Mouse (Mus musculus): ENCODE measurements around the gene Aldh5a1. TPM values are rescaled to one million over a fixed set of nuclear protein-coding genes. Genes with fewer than 3 reads are reported as not detected.
A peak's percentile ranks its signal among the peaks of the same experiment; 100 is the strongest.
"Not testable (repeated sequence)": the region's sequence is repeated elsewhere in the genome, so short reads cannot be mapped to it uniquely, and the experiment has no call there.

The Aldh5a1 gene
- 7.9 and 8.1 TPM in 2 replicates for polyA plus RNA-seq (2014; fragmentation: Nextera tagmentation; extraction: Ambion mirVana)

DNA sequence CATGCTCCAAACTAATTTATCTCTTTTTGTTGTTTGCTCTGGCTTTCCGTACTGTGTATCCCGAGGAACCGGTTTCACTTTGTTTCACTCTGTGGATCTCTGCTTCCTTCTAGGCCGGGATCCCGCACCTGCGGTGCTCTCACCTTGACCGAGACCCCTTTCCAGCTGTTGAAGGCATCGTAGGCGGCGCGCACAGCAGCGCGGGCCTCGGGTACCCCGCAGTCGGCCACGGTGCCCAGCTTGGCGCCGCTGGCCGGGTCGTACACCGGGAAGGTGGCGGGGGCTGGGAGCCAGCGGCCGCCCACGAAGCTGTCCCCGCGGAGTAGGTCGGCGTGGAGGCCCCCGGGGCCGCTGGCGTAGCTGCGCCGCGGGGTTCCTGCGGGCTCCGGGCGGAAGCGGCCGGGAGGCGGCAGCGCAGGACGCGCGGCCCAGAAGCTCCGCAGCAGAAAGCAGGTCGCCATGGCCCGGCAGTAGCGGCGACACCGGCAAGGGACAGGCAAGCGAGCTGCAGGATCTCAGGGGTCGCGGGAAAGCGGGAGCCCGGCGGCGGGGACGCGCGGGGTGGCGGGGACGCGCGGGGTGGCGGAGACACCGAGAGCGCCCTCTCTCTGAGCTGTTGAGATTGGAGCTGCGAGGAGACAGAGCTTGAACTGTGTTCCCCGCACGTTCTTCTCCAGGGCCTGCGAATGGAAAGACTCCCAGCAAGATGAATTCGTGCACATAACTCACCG lies at the start of gene Aldh5a1:
TSS of gene Aldh5a1 (minus strand) at position 554 of the 731 bp plus-strand sequence.
- no peaks in the 10 kb centered on the region for H3K27me3 ChIP-seq (ENCODE audit: control insufficient read depth, insufficient read depth, low read length)
- H3K9ac ChIP-seq (ENCODE audit: low read depth, low read length): peak within 1 kb of the TSS; percentile 93
- H3K36me3 ChIP-seq (ENCODE audit: control insufficient read depth, insufficient read depth, low read length): no peaks in the 10 kb centered on the region
- H3K4me3 ChIP-seq (ENCODE audit: low read depth, low read length): peak within 1 kb of the TSS; percentile 89
- H3K4me1 ChIP-seq (ENCODE audit: control insufficient read depth, insufficient read depth, low read length): no peaks in the 10 kb centered on the region; the same call in 1 of the 2 replicates
- peak within 1 kb of the TSS; percentile 7; the same call in 1 of the 2 replicates for H3K27ac ChIP-seq (ENCODE audit: low read depth, low read length)
- H3K9me3 ChIP-seq (replicated peaks; ENCODE audit: control insufficient read depth, low read length): no peaks in the 10 kb centered on the region
- H3K4me2 ChIP-seq: peak within 1 kb of the TSS; percentile 83
- ATAC-seq (replicated peaks; ENCODE audit: insufficient number of reproducible peaks, low FRiP score, low TSS enrichment): peak; percentile 64
- 1% methylated on average over 75 of the region's 75 CpGs for WGBS (ENCODE audit: insufficient replicate concordance)

DNA sequence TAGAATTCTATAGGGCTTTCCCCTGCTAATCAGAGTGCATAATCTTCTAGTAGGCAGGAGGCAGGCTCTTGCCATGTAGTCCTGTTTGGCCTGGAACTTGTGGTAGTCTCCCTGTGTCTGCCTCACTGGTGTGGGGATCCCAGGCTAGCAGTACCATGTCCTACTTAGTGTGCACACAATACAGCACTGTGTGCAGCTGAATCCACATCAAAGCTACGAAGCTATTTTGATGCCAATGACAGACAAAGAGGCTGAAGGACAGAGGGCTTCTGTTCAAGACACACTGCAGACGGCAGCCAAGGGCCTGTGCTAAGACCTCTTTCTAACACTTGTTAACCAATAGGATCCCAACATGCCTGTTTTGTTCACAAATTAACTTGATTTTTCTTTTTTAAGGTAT lies 48.0 kb upstream of the Aldh5a1 start:
- no peak overlapping the region for H3K27ac ChIP-seq (ENCODE audit: low read depth, low read length)
- WGBS (ENCODE audit: insufficient replicate concordance): 65% methylated on average over 2 of the region's 2 CpGs
- H3K36me3 ChIP-seq (ENCODE audit: control insufficient read depth, insufficient read depth, low read length): no peaks in the 10 kb centered on the region; the same call in 1 of the 2 replicates

DNA sequence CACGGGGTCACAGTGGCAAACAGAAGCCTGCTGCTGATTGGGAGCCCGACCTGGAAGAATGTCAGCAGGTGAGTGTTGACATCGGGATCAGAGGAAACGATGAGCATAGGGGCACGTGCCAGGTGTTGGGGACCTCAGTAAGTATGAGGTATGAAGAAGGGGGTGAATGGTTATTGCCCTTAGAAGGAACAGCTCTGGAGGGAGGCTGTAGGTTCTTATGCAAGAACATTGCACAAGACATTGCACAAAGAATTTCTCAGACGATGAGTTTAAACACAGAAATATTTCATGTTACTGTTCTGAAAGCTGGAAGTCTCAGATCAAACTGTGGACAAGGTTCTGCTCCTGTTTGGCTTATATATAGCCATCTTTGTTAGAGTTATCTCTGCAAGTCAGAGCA lies 43.6 kb upstream of the Aldh5a1 start:
- Histone ChIP-seq H3K4me1 (ENCODE audit: control insufficient read depth, insufficient read depth, low read length) (no peaks in the 10 kb centered on the region), H3K36me3 (ENCODE audit: control insufficient read depth, insufficient read depth, low read length) (no peaks in the 10 kb centered on the region), H3K4me3 (ENCODE audit: low read depth, low read length) (no peak overlapping the region), H3K9ac (ENCODE audit: low read depth, low read length) (no peak overlapping the region), H3K27me3 (ENCODE audit: control insufficient read depth, insufficient read depth, low read length) (no peaks in the 10 kb centered on the region), H3K9me3 (replicated peaks; ENCODE audit: control insufficient read depth, low read length) (no peaks in the 10 kb centered on the region), H3K4me2 (no peak overlapping the region), H3K27ac (ENCODE audit: low read depth, low read length) (no peak overlapping the region)
- ATAC-seq (replicated peaks; ENCODE audit: insufficient number of reproducible peaks, low FRiP score, low TSS enrichment): no peak
- 84% methylated on average over 6 of the region's 6 CpGs for WGBS (ENCODE audit: insufficient replicate concordance)

More for the DNA sequence above, 48.0 kb upstream of the Aldh5a1 start:
- H3K4me2 ChIP-seq: no peak overlapping the region
- no peak for ATAC-seq (replicated peaks; ENCODE audit: insufficient number of reproducible peaks, low FRiP score, low TSS enrichment)
- H3K4me1 ChIP-seq (ENCODE audit: control insufficient read depth, insufficient read depth, low read length): no peaks in the 10 kb centered on the region
- H3K27me3 ChIP-seq (ENCODE audit: control insufficient read depth, insufficient read depth, low read length): no peaks in the 10 kb centered on the region
- no peak overlapping the region for H3K9ac ChIP-seq (ENCODE audit: low read depth, low read length)
- H3K4me3 ChIP-seq (ENCODE audit: low read depth, low read length): no peak overlapping the region
- H3K9me3 ChIP-seq (replicated peaks; ENCODE audit: control insufficient read depth, low read length): no peaks in the 10 kb centered on the region

DNA sequence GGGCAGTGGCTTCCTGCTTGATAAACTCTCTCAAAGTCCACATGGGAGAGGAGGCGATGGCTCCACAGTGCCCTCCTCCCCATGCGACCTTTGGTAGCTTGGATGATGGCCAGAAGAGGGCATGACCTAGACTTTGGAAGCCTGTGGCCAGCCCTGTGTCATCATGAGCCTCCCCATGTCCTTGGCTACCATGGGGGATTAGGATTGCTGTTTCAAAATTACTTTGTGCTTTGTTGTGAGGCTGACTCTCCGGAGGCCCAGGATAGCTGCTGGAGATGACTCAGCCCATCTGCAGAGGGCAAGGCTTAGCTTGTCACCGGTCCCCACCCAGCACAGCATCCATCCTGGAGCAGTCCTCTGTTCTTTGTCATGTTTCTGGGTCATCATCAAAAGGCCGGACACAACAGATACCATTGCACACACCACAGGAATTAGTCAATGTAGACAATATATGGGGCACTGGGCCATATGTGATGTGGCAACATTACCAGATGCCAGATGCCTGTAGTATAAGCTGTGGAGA lies 40.4 kb upstream of the Aldh5a1 start:
- no peaks in the 10 kb centered on the region for H3K4me1 ChIP-seq (ENCODE audit: control insufficient read depth, insufficient read depth, low read length)
- no peak for ATAC-seq (replicated peaks; ENCODE audit: insufficient number of reproducible peaks, low FRiP score, low TSS enrichment)
- WGBS (ENCODE audit: insufficient replicate concordance): 78% methylated on average over 5 of the region's 5 CpGs
- no peak overlapping the region for H3K27ac ChIP-seq (ENCODE audit: low read depth, low read length)
- no peak overlapping the region for H3K4me3 ChIP-seq (ENCODE audit: low read depth, low read length)
- no peaks in the 10 kb centered on the region for H3K36me3 ChIP-seq (ENCODE audit: control insufficient read depth, insufficient read depth, low read length)
- no peak overlapping the region for H3K9ac ChIP-seq (ENCODE audit: low read depth, low read length)
- no peak overlapping the region for H3K4me2 ChIP-seq
- H3K9me3 ChIP-seq (replicated peaks; ENCODE audit: control insufficient read depth, low read length): no peaks in the 10 kb centered on the region
- H3K27me3 ChIP-seq (ENCODE audit: control insufficient read depth, insufficient read depth, low read length): no peaks in the 10 kb centered on the region

DNA sequence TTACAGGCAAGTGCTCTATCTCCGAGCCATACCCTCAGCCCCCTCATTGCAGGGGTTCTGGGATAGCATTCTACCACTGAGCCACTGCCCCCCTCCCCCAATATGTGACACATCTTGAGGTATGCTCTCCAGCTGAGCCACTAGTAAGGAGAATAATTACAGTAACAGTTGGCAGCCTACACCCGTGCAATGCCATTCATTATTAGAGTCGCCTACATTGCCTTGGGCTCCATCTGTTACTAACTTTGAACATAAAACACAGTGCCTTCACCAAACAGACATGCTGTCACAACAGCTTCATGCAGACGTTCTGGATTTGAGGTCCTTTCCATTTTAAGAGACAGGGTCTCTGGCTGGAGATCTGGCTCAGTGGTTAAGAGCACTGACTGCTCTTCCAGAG lies 38.9 kb upstream of the Aldh5a1 start:
- H3K9ac ChIP-seq (ENCODE audit: low read depth, low read length): no peak overlapping the region
- no peaks in the 10 kb centered on the region for H3K9me3 ChIP-seq (replicated peaks; ENCODE audit: control insufficient read depth, low read length)
- H3K4me3 ChIP-seq (ENCODE audit: low read depth, low read length): no peak overlapping the region
- H3K27ac ChIP-seq (ENCODE audit: low read depth, low read length): no peak overlapping the region
- no peaks in the 10 kb centered on the region for H3K4me1 ChIP-seq (ENCODE audit: control insufficient read depth, insufficient read depth, low read length)
- no peaks in the 10 kb centered on the region for H3K36me3 ChIP-seq (ENCODE audit: control insufficient read depth, insufficient read depth, low read length)
- no peaks in the 10 kb centered on the region for H3K27me3 ChIP-seq (ENCODE audit: control insufficient read depth, insufficient read depth, low read length)
- WGBS (ENCODE audit: insufficient replicate concordance): 78% methylated on average over 4 of the region's 4 CpGs
- H3K4me2 ChIP-seq: no peak overlapping the region
- no peak for ATAC-seq (replicated peaks; ENCODE audit: insufficient number of reproducible peaks, low FRiP score, low TSS enrichment)

DNA sequence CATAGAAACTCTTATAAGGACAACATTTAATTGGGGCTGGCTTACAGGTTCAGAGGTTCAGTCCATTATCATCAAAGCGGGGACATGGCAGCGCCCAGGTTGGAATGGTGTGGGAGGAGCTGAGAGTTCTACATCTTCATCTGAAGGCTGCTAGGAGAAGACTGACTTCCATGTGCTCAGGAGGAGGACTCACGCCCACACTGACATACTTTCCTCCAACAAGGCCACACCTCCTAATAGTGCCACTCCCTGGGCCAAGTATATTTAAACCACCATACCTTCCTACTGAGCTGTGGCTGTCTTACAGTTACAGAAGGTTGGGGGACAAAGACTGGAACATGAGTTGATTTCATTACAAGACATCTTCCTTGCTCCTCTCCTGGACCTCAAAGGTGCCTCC lies 34.3 kb upstream of the Aldh5a1 start:
- H3K9me3 ChIP-seq (replicated peaks; ENCODE audit: control insufficient read depth, low read length); H3K9ac ChIP-seq (ENCODE audit: low read depth, low read length); H3K4me1 ChIP-seq (ENCODE audit: control insufficient read depth, insufficient read depth, low read length); H3K36me3 ChIP-seq (ENCODE audit: control insufficient read depth, insufficient read depth, low read length); H3K27ac ChIP-seq (ENCODE audit: low read depth, low read length); ATAC-seq (replicated peaks; ENCODE audit: insufficient number of reproducible peaks, low FRiP score, low TSS enrichment); H3K4me2 ChIP-seq; H3K27me3 ChIP-seq (ENCODE audit: control insufficient read depth, insufficient read depth, low read length); H3K4me3 ChIP-seq (ENCODE audit: low read depth, low read length): not testable (repeated sequence)
- 70% methylated on average over 3 of the region's 3 CpGs for WGBS (ENCODE audit: insufficient replicate concordance)

DNA sequence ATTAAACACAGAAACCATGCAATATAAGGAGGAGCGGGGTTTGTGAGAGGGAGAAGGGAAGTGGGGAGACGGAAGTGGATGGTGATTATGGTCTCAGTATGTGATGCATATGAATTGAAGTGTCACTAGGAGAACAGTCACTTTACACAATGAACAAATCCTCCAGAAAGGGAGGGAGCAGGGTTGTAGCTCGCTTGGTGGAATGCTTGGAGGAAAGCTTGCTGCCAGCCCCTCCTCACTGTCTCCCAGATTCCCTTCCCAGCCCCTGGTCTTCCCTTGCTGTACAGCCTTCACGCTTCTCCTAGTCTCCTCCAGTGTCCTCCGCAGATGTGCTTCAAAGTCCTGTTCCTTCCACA lies 28.4 kb upstream of the Aldh5a1 start:
- Histone ChIP-seq H3K9me3 (replicated peaks; ENCODE audit: control insufficient read depth, low read length) (no peaks in the 10 kb centered on the region), H3K9ac (ENCODE audit: low read depth, low read length) (peak overlapping the region; percentile 28; the same call in 1 of the 2 replicates), H3K27me3 (ENCODE audit: control insufficient read depth, insufficient read depth, low read length) (0 out of 2 replicates have a peak, but pooled peaks cover 2% of the 10 kb centered on the region), H3K4me3 (ENCODE audit: low read depth, low read length) (peak overlapping the region; percentile 36), H3K27ac (ENCODE audit: low read depth, low read length) (no peak overlapping the region), H3K4me1 (ENCODE audit: control insufficient read depth, insufficient read depth, low read length) (no peaks in the 10 kb centered on the region), H3K4me2 (peak overlapping the region; percentile 63), H3K36me3 (ENCODE audit: control insufficient read depth, insufficient read depth, low read length) (no peaks in the 10 kb centered on the region)
- 31% methylated on average over 5 of the region's 5 CpGs for WGBS (ENCODE audit: insufficient replicate concordance)
- no peak for ATAC-seq (replicated peaks; ENCODE audit: insufficient number of reproducible peaks, low FRiP score, low TSS enrichment)

DNA sequence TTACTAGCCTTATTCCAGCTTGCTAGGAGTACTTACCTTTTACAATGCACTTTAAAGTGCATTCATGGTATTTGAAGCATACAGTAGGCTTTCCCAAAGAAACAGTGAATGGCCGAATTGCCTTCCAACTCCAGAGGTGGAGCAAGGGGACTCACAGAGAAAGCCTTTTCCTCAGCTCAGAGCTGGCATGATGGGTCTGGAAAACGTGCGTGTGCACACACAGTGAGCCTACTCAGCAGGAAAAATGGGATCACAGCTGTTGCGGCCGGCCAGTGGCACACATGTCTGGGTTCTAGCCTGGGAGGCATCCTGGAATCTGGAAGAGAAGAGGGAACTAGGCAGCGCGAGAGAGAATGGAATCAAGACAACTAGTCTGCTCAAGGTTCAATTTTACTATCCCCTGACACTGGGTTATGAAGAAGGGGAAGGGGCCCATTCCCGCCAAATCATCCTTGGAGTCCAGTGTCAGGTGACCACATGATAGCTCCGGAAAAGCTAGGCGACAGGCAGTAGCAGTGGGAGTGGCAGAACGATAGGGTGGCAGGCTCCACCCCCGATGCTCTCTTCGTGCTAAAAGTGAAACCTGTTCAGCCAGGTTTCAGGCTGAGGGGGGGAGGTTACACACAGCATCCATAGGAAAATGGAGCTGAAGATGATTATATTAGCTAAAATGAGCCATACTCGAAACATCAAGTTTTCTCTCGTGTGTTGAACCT lies 27.8 kb upstream of the Aldh5a1 start:
- peak overlapping the region; percentile 36 for H3K4me3 ChIP-seq (ENCODE audit: low read depth, low read length)
- peak overlapping the region; percentile 28; the same call in 1 of the 2 replicates for H3K9ac ChIP-seq (ENCODE audit: low read depth, low read length)
- H3K27me3 ChIP-seq (ENCODE audit: control insufficient read depth, insufficient read depth, low read length): 0 out of 2 replicates have a peak, but pooled peaks cover 2% of the 10 kb centered on the region
- H3K4me1 ChIP-seq (ENCODE audit: control insufficient read depth, insufficient read depth, low read length): no peaks in the 10 kb centered on the region
- H3K4me2 ChIP-seq: peak overlapping the region; percentile 63
- no peak for ATAC-seq (replicated peaks; ENCODE audit: insufficient number of reproducible peaks, low FRiP score, low TSS enrichment)
- 19% methylated on average over 15 of the region's 15 CpGs for WGBS (ENCODE audit: insufficient replicate concordance)
- H3K9me3 ChIP-seq (replicated peaks; ENCODE audit: control insufficient read depth, low read length): no peaks in the 10 kb centered on the region
- H3K27ac ChIP-seq (ENCODE audit: low read depth, low read length): no peak overlapping the region
- no peaks in the 10 kb centered on the region for H3K36me3 ChIP-seq (ENCODE audit: control insufficient read depth, insufficient read depth, low read length)

All from heart, embryonic 11.5 days (tissue).